Mouse (Mus musculus) heart, embryonic 15.5 days (tissue): ENCODE data around the gene Cdyl. TPM values are rescaled to one million over a fixed set of nuclear protein-coding genes. Genes with fewer than 3 reads are reported as not detected.
"Not testable (repeated sequence)": the region's sequence is repeated elsewhere in the genome, so short reads cannot be mapped to it uniquely, and the experiment has no call there.

Experiments used
- ATAC-seq: fragments of 200-750 bp; cut with Nextera tagmentation; replicated peaks from 2 replicates; pipeline ENCODE4 v1.8.0; 2017; ENCODE audit warnings: low read depth, moderate TSS enrichment; ENCODE audit not compliant: insufficient number of reproducible peaks, insufficient read depth, low FRiP score
- H3K27ac ChIP-seq: fragments of 300-500 bp; sonication (generic); 2 replicates; pipeline ENCODE4 v1.5.1; 2015; ENCODE audit warnings: mild to moderate bottlenecking, inconsistent platforms
- H3K27me3 ChIP-seq: fragments of 300-500 bp; sonication (generic); 2 replicates; pipeline ENCODE4 v1.6.1; 2015; ENCODE audit warnings: inconsistent platforms
- H3K36me3 ChIP-seq: fragments of 300-500 bp; sonication (generic); 2 replicates; pipeline ENCODE4 v1.6.1; 2015; ENCODE audit warnings: mild to moderate bottlenecking, inconsistent platforms
- H3K4me1 ChIP-seq: fragments of 300-500 bp; sonication (generic); replicated peaks from 2 replicates; pipeline ENCODE4 v1.6.1; 2015; ENCODE audit warnings: inconsistent platforms
- H3K4me2 ChIP-seq: fragments of 300-500 bp; sonication (generic); 2 replicates; pipeline ENCODE4 v1.6.1; 2015; ENCODE audit warnings: inconsistent platforms, mild to moderate bottlenecking, moderate library complexity
- H3K4me3 ChIP-seq: fragments of 300-500 bp; sonication (generic); 2 replicates; pipeline ENCODE4 v1.5.1; 2015; ENCODE audit warnings: mild to moderate bottlenecking, inconsistent platforms
- H3K9ac ChIP-seq: fragments of 300-500 bp; sonication (generic); 2 replicates; pipeline ENCODE4 v1.6.1; 2015; ENCODE audit warnings: mild to moderate bottlenecking, inconsistent platforms
- H3K9me3 ChIP-seq: fragments of 300-500 bp; sonication (generic); replicated peaks from 2 replicates; pipeline ENCODE4 v1.6.1; 2016; ENCODE audit warnings: inconsistent platforms
- WGBS: fragments of 180-500 bp; shearing (Covaris S2); methylation state at CpG from one replicate; pipeline ENCODE4 v1.1.7; 2015; ENCODE audit warnings: mixed read lengths; 5-methylcytosine and 5-hydroxymethylcytosine counted together
- polyA plus RNA-seq: library from polyadenylated mRNA; unstranded; fragments of >200 nt; fragmentation: Nextera tagmentation; extraction: Ambion mirVana; gene quantifications from 2 replicates; pipeline ENCODE4 v1.2.1, GENCODE M21; 2015

The Cdyl gene
- polyA plus RNA-seq, 1 experiment from 2014 or later: 10.0 TPM

DNA sequence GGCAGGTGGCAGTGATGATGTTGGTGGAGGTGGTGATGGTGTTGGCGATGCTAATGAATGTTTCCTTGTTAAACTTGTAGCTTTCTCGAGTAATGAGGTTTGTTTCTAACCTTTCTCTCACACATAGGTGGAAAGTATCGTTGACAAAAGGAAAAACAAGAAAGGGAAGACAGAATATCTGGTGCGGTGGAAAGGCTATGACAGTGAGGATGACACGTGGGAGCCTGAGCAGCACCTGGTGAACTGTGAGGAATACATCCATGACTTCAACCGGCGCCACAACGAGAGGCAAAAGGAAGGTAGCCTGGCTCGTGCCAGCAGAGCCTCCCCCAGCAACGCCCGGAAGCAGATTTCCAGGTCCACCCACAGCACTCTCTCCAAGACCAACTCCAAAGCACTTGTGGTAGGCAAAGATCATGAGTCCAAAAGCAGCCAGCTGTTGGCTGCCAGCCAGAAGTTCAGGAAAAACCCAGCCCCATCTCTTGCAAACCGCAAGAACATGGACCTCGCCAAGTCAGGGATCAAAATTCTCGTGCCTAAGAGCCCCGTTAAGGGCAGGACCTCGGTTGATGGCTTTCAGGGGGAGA lies 156.2 kb downstream of the Cdyl start:
- 0 out of 2 replicates have a peak overlapping the region, but pooled peaks have one; percentile 7 for H3K4me2 ChIP-seq
- peak overlapping the region; percentile 33 for H3K27ac ChIP-seq
- H3K9ac ChIP-seq: no peak overlapping the region
- H3K27me3 ChIP-seq: no peaks in the 10 kb centered on the region
- H3K9me3 ChIP-seq: no peaks in the 10 kb centered on the region
- no peak overlapping the region for H3K4me3 ChIP-seq
- peaks cover 52% of the 10 kb centered on the region for H3K4me1 ChIP-seq
- H3K36me3 ChIP-seq: peaks cover 4% of the 10 kb centered on the region; the same call in 1 of the 2 replicates
- 58% methylated on average over 16 of the region's 16 CpGs for WGBS
- peak; percentile 65 for ATAC-seq

GRCm38 (mm10) chr13:35817626-35818025 lies 158.0 kb downstream of the Cdyl start:
- peak overlapping the region; percentile 14; the same call in 1 of the 2 replicates for H3K27ac ChIP-seq
- peaks cover 4% of the 10 kb centered on the region; the same call in 1 of the 2 replicates for H3K36me3 ChIP-seq
- WGBS: 46% methylated on average over 3 of the region's 3 CpGs
- no peaks in the 10 kb centered on the region for H3K27me3 ChIP-seq
- H3K9me3 ChIP-seq: no peaks in the 10 kb centered on the region
- no peak overlapping the region for H3K4me3 ChIP-seq
- H3K4me1 ChIP-seq: peaks cover 39% of the 10 kb centered on the region
- H3K9ac ChIP-seq: no peak overlapping the region
- ATAC-seq: 0 out of 2 replicates have a peak, but pooled peaks have one; percentile 38
- H3K4me2 ChIP-seq: no peak overlapping the region

DNA sequence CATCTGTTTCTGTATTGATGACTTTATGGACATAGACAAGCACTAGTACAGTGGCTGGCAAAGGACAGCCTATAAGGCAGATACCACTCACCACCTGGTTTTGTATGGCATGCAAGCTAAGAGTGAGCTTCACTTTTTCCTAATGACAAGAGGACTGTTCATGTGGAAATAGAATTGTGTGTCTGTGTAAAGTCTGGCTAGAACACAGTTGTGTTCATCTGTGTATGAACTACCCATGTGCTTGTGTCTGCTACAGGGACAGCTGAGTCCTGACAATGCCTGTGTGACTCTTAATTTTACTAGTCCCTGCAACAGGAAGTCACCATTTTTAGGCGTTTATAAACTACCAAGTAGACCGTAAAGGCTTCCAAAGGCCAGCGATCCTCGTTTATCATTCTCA lies 158.4 kb downstream of the Cdyl start:
- peaks cover 39% of the 10 kb centered on the region for H3K4me1 ChIP-seq

GRCm38 (mm10) chr13:35821821-35822454 lies 162.3 kb downstream of the Cdyl start:
- Histone ChIP-seq H3K36me3 (peaks cover 4% of the 10 kb centered on the region; the same call in 1 of the 2 replicates), H3K4me1 (peaks cover 21% of the 10 kb centered on the region), H3K27ac (no peak overlapping the region), H3K4me2 (no peak overlapping the region), H3K27me3 (no peaks in the 10 kb centered on the region), H3K9me3 (no peaks in the 10 kb centered on the region), H3K4me3 (no peak overlapping the region), H3K9ac (no peak overlapping the region)
- WGBS: 57% methylated on average over 10 of the region's 10 CpGs
- no peak for ATAC-seq

More for the DNA sequence above, 158.4 kb downstream of the Cdyl start:
- WGBS: 81% methylated on average over 4 of the region's 4 CpGs
- Histone ChIP-seq H3K9me3 (no peaks in the 10 kb centered on the region), H3K27me3 (no peaks in the 10 kb centered on the region), H3K27ac (no peak overlapping the region), H3K36me3 (peaks cover 4% of the 10 kb centered on the region; the same call in 1 of the 2 replicates), H3K4me2 (no peak overlapping the region), H3K9ac (no peak overlapping the region), H3K4me3 (no peak overlapping the region)
- no peak for ATAC-seq

DNA sequence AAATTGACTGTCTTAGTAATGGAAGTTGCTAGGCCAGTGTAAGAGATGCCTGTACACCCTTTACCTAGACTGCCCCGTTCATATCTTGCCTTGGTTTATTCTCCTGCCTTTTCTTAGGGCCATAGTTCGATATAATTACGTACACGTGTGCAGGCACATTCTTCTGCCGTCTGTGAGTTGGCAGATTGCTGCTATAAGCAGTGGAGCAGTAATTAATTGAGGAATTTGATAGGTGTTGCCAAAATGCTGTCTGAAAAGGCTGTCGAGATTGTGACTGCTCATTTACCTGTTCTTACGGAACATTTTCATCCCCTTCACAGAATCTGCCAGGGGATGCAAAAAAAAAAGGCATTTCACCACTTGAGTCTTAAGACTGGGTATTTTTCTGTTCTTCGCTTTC lies 163.2 kb downstream of the Cdyl start:
- 70% methylated on average over 8 of the region's 8 CpGs for WGBS
- Histone ChIP-seq H3K27me3 (no peaks in the 10 kb centered on the region), H3K36me3 (peaks cover 4% of the 10 kb centered on the region; the same call in 1 of the 2 replicates), H3K4me3 (no peak overlapping the region), H3K4me2 (no peak overlapping the region), H3K27ac (no peak overlapping the region), H3K4me1 (peaks cover 12% of the 10 kb centered on the region), H3K9me3 (no peaks in the 10 kb centered on the region), H3K9ac (no peak overlapping the region)
- ATAC-seq: no peak

- no peaks in the 10 kb centered on the region for H3K27me3 ChIP-seq
- H3K4me2 ChIP-seq: no peak overlapping the region
- no peak for ATAC-seq
- H3K4me3 ChIP-seq: no peak overlapping the region
- 69% methylated on average over 2 of the region's 2 CpGs for WGBS
- H3K27ac ChIP-seq: no peak overlapping the region
- no peak overlapping the region for H3K9ac ChIP-seq
- H3K36me3 ChIP-seq: no peaks in the 10 kb centered on the region; the same call in 1 of the 2 replicates
- H3K9me3 ChIP-seq: no peaks in the 10 kb centered on the region
- 0 out of 2 replicates have a peak, but pooled peaks cover 4% of the 10 kb centered on the region for H3K4me1 ChIP-seq
Observed at GRCm38 (mm10) chr13:35825639-35826038, 166.0 kb downstream of the Cdyl start.

DNA sequence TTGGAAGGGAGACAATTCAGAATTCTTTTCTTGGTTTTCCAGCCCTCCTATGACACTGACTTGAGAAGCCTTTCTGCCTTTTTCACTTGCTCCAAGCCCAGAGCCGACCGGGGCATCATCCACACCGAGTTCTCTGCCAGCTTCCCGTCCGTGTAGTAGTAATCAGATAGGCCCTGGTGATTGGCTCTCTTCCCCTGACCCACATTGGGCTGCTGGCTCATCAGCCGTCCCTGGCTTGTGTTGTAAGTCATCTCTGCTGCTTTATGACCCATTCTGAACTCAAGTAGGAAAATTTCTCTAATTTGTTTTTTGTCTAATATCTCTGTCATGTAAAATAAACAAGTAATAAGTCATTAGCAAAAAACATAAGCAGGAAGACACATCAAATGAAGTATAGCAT lies 173.0 kb downstream of the Cdyl start:
- Histone ChIP-seq H3K9ac (no peak overlapping the region), H3K36me3 (no peaks in the 10 kb centered on the region), H3K27me3 (no peaks in the 10 kb centered on the region), H3K4me1 (peaks cover 27% of the 10 kb centered on the region), H3K4me3 (no peak overlapping the region), H3K9me3 (no peaks in the 10 kb centered on the region), H3K27ac (no peak overlapping the region), H3K4me2 (no peak overlapping the region)
- no peak for ATAC-seq
- 38% methylated on average over 6 of the region's 6 CpGs for WGBS

DNA sequence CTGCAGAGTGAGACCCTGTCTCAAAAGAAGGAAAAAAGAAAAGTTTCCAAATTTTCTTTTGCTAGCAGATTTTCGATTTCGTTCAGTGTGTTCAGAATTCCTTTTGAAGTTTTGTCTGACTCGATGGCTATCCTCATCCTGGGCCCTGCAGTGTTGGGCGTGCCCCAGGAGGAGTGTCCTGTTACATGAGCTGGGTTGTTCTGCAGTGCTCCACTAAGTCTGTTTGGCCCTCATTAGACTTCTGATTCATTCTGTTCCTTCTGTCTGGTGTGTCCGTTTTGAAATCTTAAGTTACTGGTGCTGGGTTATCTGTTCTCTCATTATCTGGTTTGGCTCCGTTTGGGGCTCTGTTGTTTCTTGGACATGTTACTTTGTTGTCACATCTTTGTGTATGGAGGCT lies 174.3 kb downstream of the Cdyl start:
- H3K4me2 ChIP-seq: no peak overlapping the region
- peaks cover 27% of the 10 kb centered on the region for H3K4me1 ChIP-seq
- ATAC-seq: no peak
- WGBS: 38% methylated on average over 6 of the region's 6 CpGs
- no peaks in the 10 kb centered on the region for H3K9me3 ChIP-seq
- H3K27ac ChIP-seq: no peak overlapping the region
- no peak overlapping the region for H3K9ac ChIP-seq
- H3K27me3 ChIP-seq: no peaks in the 10 kb centered on the region
- no peaks in the 10 kb centered on the region for H3K36me3 ChIP-seq
- H3K4me3 ChIP-seq: no peak overlapping the region

- H3K9me3 ChIP-seq: no peaks in the 10 kb centered on the region
- no peaks in the 10 kb centered on the region for H3K36me3 ChIP-seq
- ATAC-seq: no peak
- H3K27ac ChIP-seq: 0 out of 2 replicates have a peak overlapping the region, but pooled peaks have one; percentile 24
- no peak overlapping the region for H3K9ac ChIP-seq
- 42% methylated on average over 7 of the region's 7 CpGs for WGBS
- no peak overlapping the region for H3K4me2 ChIP-seq
- H3K4me3 ChIP-seq: no peak overlapping the region
- H3K27me3 ChIP-seq: no peaks in the 10 kb centered on the region
- peaks cover 27% of the 10 kb centered on the region for H3K4me1 ChIP-seq
Observed at GRCm38 (mm10) chr13:35835669-35836068, 176.0 kb downstream of the Cdyl start.

DNA sequence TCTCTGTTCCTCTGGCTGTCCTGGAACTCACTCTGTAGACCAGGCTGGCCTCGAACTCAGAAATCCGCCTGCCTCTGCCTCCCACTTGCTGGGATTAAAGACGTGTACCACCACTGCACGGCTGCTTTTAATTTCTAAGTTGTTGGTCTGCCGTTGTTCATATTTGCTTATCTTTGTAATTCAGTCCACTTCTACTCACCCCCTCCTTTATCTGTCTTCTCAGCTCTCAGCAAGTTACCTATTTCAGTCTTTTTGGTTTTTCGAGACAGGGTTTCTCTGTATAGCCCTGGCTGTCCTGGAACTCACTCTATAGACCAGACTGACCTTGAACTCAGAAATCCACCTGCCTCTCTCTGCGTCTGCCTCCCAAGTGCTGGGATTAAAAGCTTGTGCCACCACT lies 176.9 kb downstream of the Cdyl start:
- H3K4me1 ChIP-seq: peaks cover 27% of the 10 kb centered on the region
- H3K27ac ChIP-seq: 0 out of 2 replicates have a peak overlapping the region, but pooled peaks have one; percentile 24
- not testable (repeated sequence) for H3K36me3 ChIP-seq, H3K9me3 ChIP-seq, H3K4me2 ChIP-seq, H3K4me3 ChIP-seq, ATAC-seq, H3K9ac ChIP-seq, H3K27me3 ChIP-seq
- 87% methylated on average over 7 of the region's 7 CpGs for WGBS

GRCm38 (mm10) chr13:35840102-35840501 lies 180.5 kb downstream of the Cdyl start:
- H3K27me3 ChIP-seq: no peaks in the 10 kb centered on the region
- H3K9me3 ChIP-seq: no peaks in the 10 kb centered on the region
- no peaks in the 10 kb centered on the region for H3K36me3 ChIP-seq
- H3K4me3 ChIP-seq: no peak overlapping the region
- no peak overlapping the region for H3K9ac ChIP-seq
- ATAC-seq: no peak
- no peak overlapping the region for H3K27ac ChIP-seq
- WGBS: 82% methylated on average over 10 of the region's 10 CpGs
- H3K4me2 ChIP-seq: no peak overlapping the region
- peaks cover 23% of the 10 kb centered on the region for H3K4me1 ChIP-seq
